8 mouse cellular contexts compared by ENCODE assay signal in the genomic region with DNA sequence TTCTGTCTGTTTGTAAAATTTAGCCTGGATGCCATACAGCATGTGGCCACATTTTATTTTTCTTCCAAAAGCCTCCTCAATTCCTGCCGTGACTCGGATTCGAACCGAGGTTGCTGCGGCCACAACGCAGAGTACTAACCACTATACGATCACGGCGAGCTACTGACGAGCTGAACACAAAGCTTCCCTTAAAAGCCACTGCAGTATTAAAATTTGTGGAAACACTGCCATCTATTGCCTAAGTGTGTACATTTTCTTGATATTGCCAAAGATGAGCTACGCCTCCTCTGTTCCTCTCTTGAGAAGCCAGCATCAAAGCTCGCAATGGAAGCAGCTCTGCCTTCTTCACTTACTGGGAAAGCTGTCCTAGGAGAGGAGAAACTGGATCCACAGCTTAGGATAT.
DNase-seq lines count a peak whose midpoint lies in the region; ATAC-seq lines count a peak whose summit lies in the region.

No protein-coding gene starts in this region.

- no peaks in the 10 kb centered on the region for H3K27me3 ChIP-seq in forebrain, embryonic 15.5 days
- no peaks in the 10 kb centered on the region for H3K27me3 ChIP-seq in forebrain, embryonic 11.5 days (ENCODE audit: control insufficient read depth, insufficient read depth, low read length)

- WGBS in forebrain, embryonic 15.5 days: 45% methylated on average over 12 of the region's 12 CpGs
- WGBS in forebrain, embryonic 11.5 days: 67% methylated on average over 12 of the region's 12 CpGs

- peak; percentile 47; the same call in 1 of the 2 replicates for ATAC-seq in forebrain, embryonic 15.5 days (replicated peaks)
- ATAC-seq in forebrain, embryonic 11.5 days (replicated peaks; ENCODE audit: low FRiP score): no peak; the same call in 1 of the 2 replicates

- no peak overlapping the region; the same call in 1 of the 2 replicates for H3K9ac ChIP-seq in forebrain, embryonic 15.5 days (replicated peaks)
- no peak overlapping the region for H3K9ac ChIP-seq in forebrain, embryonic 11.5 days (ENCODE audit: low read length)

- peaks cover 47% of the 10 kb centered on the region for H3K4me1 ChIP-seq in forebrain, embryonic 15.5 days
- peaks cover under 1% of the 10 kb centered on the region; the same call in 1 of the 2 replicates for H3K4me1 ChIP-seq in forebrain, embryonic 11.5 days (replicated peaks; ENCODE audit: control insufficient read depth, insufficient read depth, low read length)

- no peaks in the 10 kb centered on the region for H3K9me3 ChIP-seq in forebrain, embryonic 15.5 days
- no peaks in the 10 kb centered on the region for H3K9me3 ChIP-seq in forebrain, embryonic 11.5 days (ENCODE audit: control insufficient read depth, low read length)

- H3K4me2 ChIP-seq in forebrain, embryonic 15.5 days (replicated peaks): no peak overlapping the region
- H3K4me2 ChIP-seq in forebrain, embryonic 11.5 days (ENCODE audit: low read depth, low read length, severe bottlenecking): no peak overlapping the region

- no peak for DNase-seq in forebrain, embryonic 11.5 days (ENCODE audit: low spot score)
- peak; percentile 69 for DNase-seq in ZHBTc4 (ENCODE audit: low read depth, low spot score)
- DNase-seq in fat pad, adult 2 months (ENCODE audit: extremely low read depth, low read depth, low spot score): peak; percentile 49
- DNase-seq in layer of hippocampus, adult 9-10 months (ENCODE audit: low spot score): peak; percentile 59
- peak; percentile 12 for DNase-seq in lung, postnatal 25 days (ENCODE audit: low spot score)
- no peak for DNase-seq in urinary bladder, postnatal 25 days (ENCODE audit: low spot score)
- DNase-seq in urinary bladder, adult 2 months (ENCODE audit: low spot score): no peak

- H3K27ac ChIP-seq in forebrain, embryonic 15.5 days (replicated peaks): peak overlapping the region; percentile 70
- no peak overlapping the region for H3K27ac ChIP-seq in forebrain, embryonic 11.5 days (ENCODE audit: low read depth, low read length)

- H3K4me3 ChIP-seq in forebrain, embryonic 15.5 days: no peak overlapping the region
- H3K4me3 ChIP-seq in forebrain, embryonic 11.5 days (ENCODE audit: low read depth, low read length): no peak overlapping the region

- H3K36me3 ChIP-seq in forebrain, embryonic 15.5 days: no peaks in the 10 kb centered on the region
- no peaks in the 10 kb centered on the region for H3K36me3 ChIP-seq in forebrain, embryonic 11.5 days (ENCODE audit: control insufficient read depth, insufficient read depth, low read length)

Comparison
In these comparisons a context has a peak if more than half of its experiments do, and no peak if none do; other contexts are left out.
1. DNase-seq: peak in ZHBTc4 (single experiment), fat pad, adult 2 months (single experiment), layer of hippocampus, adult 9-10 months (single experiment) and lung, postnatal 25 days (single experiment); none in forebrain, embryonic 11.5 days (single experiment), urinary bladder, postnatal 25 days (single experiment) and urinary bladder, adult 2 months (single experiment).